Mouse (Mus musculus) embryonic facial prominence, embryonic 10.5 days (tissue): ENCODE data around the gene Serinc5. TPM values are rescaled to one million over a fixed set of nuclear protein-coding genes. Genes with fewer than 3 reads are reported as not detected.
A peak's percentile ranks its signal among the peaks of the same experiment; 100 is the strongest.

ENCODE experiments used
- DNase-seq: peaks from one replicate; pipeline ENCODE4 v3.0.0-alpha.2; 2017; ENCODE audit warnings: low spot score
- H3K27ac ChIP-seq: fragments of 300-500 bp; sonication (generic); replicated peaks from 2 replicates; pipeline ENCODE4 v1.5.1; 2016; ENCODE audit warnings: mild to moderate bottlenecking
- H3K27me3 ChIP-seq: fragments of 300-500 bp; sonication (generic); replicated peaks from 2 replicates; pipeline ENCODE4 v1.6.1; 2016; ENCODE audit warnings: low read depth, mild to moderate bottlenecking; ENCODE audit not compliant: poor library complexity, severe bottlenecking
- H3K36me3 ChIP-seq: fragments of 300-500 bp; sonication (generic); replicated peaks from 2 replicates; pipeline ENCODE4 v1.6.1; 2016; ENCODE audit warnings: mild to moderate bottlenecking, moderate library complexity
- H3K4me1 ChIP-seq: fragments of 300-500 bp; sonication (generic); 2 replicates; pipeline ENCODE4 v1.6.1; 2016
- H3K4me3 ChIP-seq: fragments of 300-500 bp; sonication (generic); 2 replicates; pipeline ENCODE4 v1.5.1; 2016; ENCODE audit warnings: mild to moderate bottlenecking, moderate library complexity
- H3K9me3 ChIP-seq: fragments of 300-500 bp; sonication (generic); 2 replicates; pipeline ENCODE4 v1.6.1; 2016; ENCODE audit warnings: mild to moderate bottlenecking
- WGBS: fragments of 180-500 bp; shearing (Covaris S2); methylation state at CpG from one replicate; pipeline ENCODE4 v1.1.7; 2016; 5-methylcytosine and 5-hydroxymethylcytosine counted together
- polyA plus RNA-seq: library from polyadenylated mRNA; unstranded; fragments of >200 nt; fragmentation: Nextera tagmentation; extraction: Ambion mirVana; gene quantifications from 2 replicates; pipeline ENCODE4 v1.2.1, GENCODE M21; 2016

The Serinc5 gene
- polyA plus RNA-seq, 1 experiment from 2014 or later: 11.6 TPM

GRCm38 (mm10) chr13:92626725-92627124 lies 15.8 kb downstream of the Serinc5 start:
- 92% methylated on average over 5 of the region's 5 CpGs for WGBS
- Histone ChIP-seq H3K36me3 (peaks cover 34% of the 10 kb centered on the region), H3K27ac (no peak overlapping the region), H3K4me1 (peaks cover under 1% of the 10 kb centered on the region; the same call in 1 of the 2 replicates), H3K9me3 (no peaks in the 10 kb centered on the region), H3K4me3 (no peak overlapping the region), H3K27me3 (no peaks in the 10 kb centered on the region)
- DNase-seq: no peak

GRCm38 (mm10) chr13:92629509-92629908 lies 18.6 kb downstream of the Serinc5 start:
- H3K4me3 ChIP-seq: no peak overlapping the region
- peaks cover 34% of the 10 kb centered on the region for H3K36me3 ChIP-seq
- H3K9me3 ChIP-seq: no peaks in the 10 kb centered on the region
- H3K27ac ChIP-seq: no peak overlapping the region
- H3K4me1 ChIP-seq: peaks cover 28% of the 10 kb centered on the region
- no peak for DNase-seq
- WGBS: 81% methylated on average over 3 of the region's 3 CpGs
- H3K27me3 ChIP-seq: no peaks in the 10 kb centered on the region

- H3K27ac ChIP-seq: no peak overlapping the region
- 86% methylated on average over 4 of the region's 4 CpGs for WGBS
- no peak for DNase-seq
- peaks cover 22% of the 10 kb centered on the region for H3K36me3 ChIP-seq
- no peaks in the 10 kb centered on the region for H3K9me3 ChIP-seq
- no peak overlapping the region for H3K4me3 ChIP-seq
- H3K4me1 ChIP-seq: peaks cover 48% of the 10 kb centered on the region
- no peaks in the 10 kb centered on the region for H3K27me3 ChIP-seq
Observed at GRCm38 (mm10) chr13:92631450-92631849, 20.6 kb downstream of the Serinc5 start.

GRCm38 (mm10) chr13:92632550-92632949 lies 21.7 kb downstream of the Serinc5 start:
- Histone ChIP-seq H3K4me1 (peaks cover 59% of the 10 kb centered on the region), H3K36me3 (peaks cover 13% of the 10 kb centered on the region), H3K9me3 (no peaks in the 10 kb centered on the region), H3K27me3 (no peaks in the 10 kb centered on the region), H3K4me3 (no peak overlapping the region), H3K27ac (peak overlapping the region; percentile 61)
- WGBS: 45% methylated on average over 4 of the region's 4 CpGs
- no peak for DNase-seq

- 21% methylated on average over 2 of the region's 2 CpGs for WGBS
Observed at GRCm38 (mm10) chr13:92635040-92635439, 24.1 kb downstream of the Serinc5 start.

GRCm38 (mm10) chr13:92636226-92636909 lies 25.5 kb downstream of the Serinc5 start:
- Histone ChIP-seq H3K36me3 (no peaks in the 10 kb centered on the region), H3K27me3 (no peaks in the 10 kb centered on the region), H3K4me3 (0 out of 2 replicates have a peak overlapping the region, but pooled peaks have one; percentile 16), H3K9me3 (no peaks in the 10 kb centered on the region), H3K27ac (peak overlapping the region; percentile 90), H3K4me1 (peaks cover 73% of the 10 kb centered on the region)
- 68% methylated on average over 6 of the region's 6 CpGs for WGBS
- DNase-seq: no peak

More at GRCm38 (mm10) chr13:92635040-92635439, 24.1 kb downstream of the Serinc5 start:
- Histone ChIP-seq H3K36me3 (no peaks in the 10 kb centered on the region), H3K4me3 (no peak overlapping the region), H3K27me3 (no peaks in the 10 kb centered on the region), H3K9me3 (no peaks in the 10 kb centered on the region), H3K27ac (peak overlapping the region; percentile 61), H3K4me1 (peaks cover 65% of the 10 kb centered on the region)
- no peak for DNase-seq

- peaks cover 76% of the 10 kb centered on the region for H3K4me1 ChIP-seq
- no peaks in the 10 kb centered on the region for H3K27me3 ChIP-seq
- peak overlapping the region; percentile 16; the same call in 1 of the 2 replicates for H3K4me3 ChIP-seq
- peak; percentile 83 for DNase-seq
- peak overlapping the region; percentile 90 for H3K27ac ChIP-seq
- H3K36me3 ChIP-seq: no peaks in the 10 kb centered on the region
- WGBS: 3% methylated on average over 7 of the region's 7 CpGs
- H3K9me3 ChIP-seq: no peaks in the 10 kb centered on the region
Observed at GRCm38 (mm10) chr13:92636910-92637275, 26.0 kb downstream of the Serinc5 start.

- H3K9me3 ChIP-seq: no peaks in the 10 kb centered on the region
- no peak overlapping the region for H3K27ac ChIP-seq
- no peak for DNase-seq
- no peak overlapping the region for H3K4me3 ChIP-seq
- H3K4me1 ChIP-seq: peaks cover 53% of the 10 kb centered on the region
- no peaks in the 10 kb centered on the region for H3K36me3 ChIP-seq
- no peaks in the 10 kb centered on the region for H3K27me3 ChIP-seq
- WGBS: 74% methylated on average over 12 of the region's 12 CpGs
Observed at GRCm38 (mm10) chr13:92639093-92640014, 28.5 kb downstream of the Serinc5 start.

- WGBS: 81% methylated on average over 3 of the region's 3 CpGs
- no peaks in the 10 kb centered on the region for H3K36me3 ChIP-seq
- H3K4me3 ChIP-seq: no peak overlapping the region
- H3K27ac ChIP-seq: no peak overlapping the region
- H3K27me3 ChIP-seq: no peaks in the 10 kb centered on the region
- peaks cover 35% of the 10 kb centered on the region for H3K4me1 ChIP-seq
- no peak for DNase-seq
- no peaks in the 10 kb centered on the region for H3K9me3 ChIP-seq
Observed at GRCm38 (mm10) chr13:92644199-92644598, 33.3 kb downstream of the Serinc5 start.

GRCm38 (mm10) chr13:92644753-92645152 lies 33.9 kb downstream of the Serinc5 start:
- Histone ChIP-seq H3K4me1 (peaks cover 33% of the 10 kb centered on the region), H3K4me3 (no peak overlapping the region), H3K27me3 (no peaks in the 10 kb centered on the region), H3K27ac (peak overlapping the region; percentile 26; the same call in 1 of the 2 replicates), H3K9me3 (no peaks in the 10 kb centered on the region), H3K36me3 (no peaks in the 10 kb centered on the region)
- DNase-seq: no peak
- WGBS: 50% methylated on average over 6 of the region's 6 CpGs

- DNase-seq: no peak
- Histone ChIP-seq H3K9me3 (no peaks in the 10 kb centered on the region), H3K4me1 (peaks cover 32% of the 10 kb centered on the region), H3K4me3 (no peak overlapping the region), H3K27me3 (no peaks in the 10 kb centered on the region), H3K36me3 (no peaks in the 10 kb centered on the region), H3K27ac (no peak overlapping the region)
- 65% methylated on average over 2 of the region's 2 CpGs for WGBS
Observed at GRCm38 (mm10) chr13:92647695-92648094, 36.8 kb downstream of the Serinc5 start.

- H3K27me3 ChIP-seq: no peaks in the 10 kb centered on the region
- no peaks in the 10 kb centered on the region for H3K36me3 ChIP-seq
- H3K4me3 ChIP-seq: no peak overlapping the region
- no peaks in the 10 kb centered on the region for H3K9me3 ChIP-seq
- H3K27ac ChIP-seq: no peak overlapping the region
- 82% methylated on average over 10 of the region's 10 CpGs for WGBS
- DNase-seq: no peak
- H3K4me1 ChIP-seq: peaks cover 40% of the 10 kb centered on the region
Observed at GRCm38 (mm10) chr13:92649111-92649510, 38.2 kb downstream of the Serinc5 start.
